Comparison of ENCODE assay signal across 8 mouse cellular contexts in the genomic region with DNA sequence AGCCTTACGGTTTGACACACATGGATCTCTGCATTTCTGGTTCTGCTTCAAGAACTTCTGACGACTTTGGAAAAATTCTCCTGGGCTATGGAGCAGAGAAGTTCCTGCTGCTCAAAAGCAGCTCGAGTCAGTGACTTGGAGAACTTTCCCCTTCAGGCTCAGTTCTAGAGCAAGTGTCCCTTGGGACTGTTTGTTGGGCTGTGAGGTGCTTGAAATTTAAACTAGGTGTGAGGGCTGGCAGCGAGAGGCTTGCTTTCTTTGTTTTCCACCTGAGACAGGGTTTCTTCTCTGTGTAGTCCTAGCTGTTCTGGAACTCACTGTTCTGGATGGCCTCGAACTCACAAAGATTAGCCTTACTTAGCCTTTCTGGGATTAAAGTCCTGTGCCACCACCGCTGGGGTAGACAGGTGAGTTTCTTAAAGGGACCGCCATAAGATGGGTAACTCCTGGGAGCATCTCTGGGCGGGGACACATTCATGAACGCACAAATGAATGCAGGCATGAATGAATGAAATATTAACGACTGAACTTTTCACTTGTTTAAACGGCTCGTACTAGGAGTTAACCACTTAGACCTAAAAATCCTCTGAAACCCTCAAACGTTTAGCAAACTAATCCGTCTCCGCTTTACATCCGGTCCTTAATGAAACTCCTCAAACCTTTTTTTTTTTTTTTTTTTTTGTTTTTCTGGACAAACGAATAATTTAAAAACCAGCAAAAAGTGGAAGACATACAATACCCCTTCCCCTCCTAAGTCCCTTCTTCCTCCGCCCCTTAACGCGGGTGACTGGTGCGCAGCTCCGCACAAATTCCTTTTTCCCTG. TPM values are rescaled to one million over a fixed set of nuclear protein-coding genes. Genes with fewer than 3 reads are reported as not detected.
DNase-seq lines count a peak whose midpoint lies in the region; ATAC-seq and TF ChIP-seq lines count a peak whose summit lies in the region.

No protein-coding gene starts in this region.

- H3K4me2 ChIP-seq in embryonic facial prominence, embryonic 11.5 days (ENCODE audit: low read depth, low read length) = peak overlapping the region; percentile 72
- peak overlapping the region; percentile 87 for H3K4me2 ChIP-seq in intestine, postnatal 0 days (replicated peaks; ENCODE audit: low read depth)
- peak overlapping the region; percentile 74 for H3K4me2 ChIP-seq in neural tube, embryonic 13.5 days

- no peaks in the 10 kb centered on the region for H3K36me3 ChIP-seq in embryonic facial prominence, embryonic 11.5 days (replicated peaks; ENCODE audit: control insufficient read depth, insufficient read depth, low read depth, low read length)
- H3K36me3 ChIP-seq in intestine, postnatal 0 days (ENCODE audit: control insufficient read depth, insufficient read depth) = no peaks in the 10 kb centered on the region
- H3K36me3 ChIP-seq in neural tube, embryonic 13.5 days = peaks cover 11% of the 10 kb centered on the region

- 16% methylated on average over 22 of the region's 22 CpGs for WGBS in lung, adult 2 months
- WGBS in embryonic facial prominence, embryonic 11.5 days = 13% methylated on average over 22 of the region's 22 CpGs
- 12% methylated on average over 22 of the region's 22 CpGs for WGBS in intestine, postnatal 0 days
- 13% methylated on average over 22 of the region's 22 CpGs for WGBS in neural tube, embryonic 13.5 days

- TF ChIP-seq POLR2A in lung, adult 2 months (IDR thresholded peaks at IDR 0.05; ENCODE audit: borderline replicate concordance, extremely low read depth, low read depth, low read length) = no peak

- DNase-seq in lung, adult 2 months = no peak
- no peak for DNase-seq in lung, postnatal 36 days
- DNase-seq in embryonic facial prominence, embryonic 11.5 days (ENCODE audit: low spot score) = peak; percentile 5
- DNase-seq in cerebellum, postnatal 36 days = no peak
- DNase-seq in adrenal gland, postnatal 36 days = no peak
- no peak for DNase-seq in layer of hippocampus, postnatal 36 days

- no peak for ATAC-seq in embryonic facial prominence, embryonic 11.5 days (replicated peaks; ENCODE audit: insufficient number of reproducible peaks, low FRiP score, low TSS enrichment, low read depth)
- peak; percentile 44; the same call in 1 of the 2 replicates for ATAC-seq in intestine, postnatal 0 days
- no peak for ATAC-seq in neural tube, embryonic 13.5 days (ENCODE audit: low read depth)

- no peaks in the 10 kb centered on the region for H3K27me3 ChIP-seq in embryonic facial prominence, embryonic 11.5 days (ENCODE audit: control insufficient read depth, insufficient read depth, low read length)
- H3K27me3 ChIP-seq in intestine, postnatal 0 days (replicated peaks; ENCODE audit: control insufficient read depth, insufficient read depth, low read length) = no peaks in the 10 kb centered on the region
- 0 out of 2 replicates have a peak, but pooled peaks cover 14% of the 10 kb centered on the region for H3K27me3 ChIP-seq in neural tube, embryonic 13.5 days

- H3K9me3 ChIP-seq in embryonic facial prominence, embryonic 11.5 days (replicated peaks; ENCODE audit: control insufficient read depth, low read length) = no peaks in the 10 kb centered on the region
- H3K9me3 ChIP-seq in intestine, postnatal 0 days (ENCODE audit: control insufficient read depth) = no peaks in the 10 kb centered on the region
- no peaks in the 10 kb centered on the region for H3K9me3 ChIP-seq in neural tube, embryonic 13.5 days

- H3K4me3 ChIP-seq in lung, adult 2 months (replicated peaks; ENCODE audit: extremely low read depth, low read depth, low read length) = peak overlapping the region; percentile 82
- H3K4me3 ChIP-seq in embryonic facial prominence, embryonic 11.5 days (ENCODE audit: low read depth, low read length) = peak overlapping the region; percentile 96
- peak overlapping the region; percentile 94 for H3K4me3 ChIP-seq in intestine, postnatal 0 days (ENCODE audit: low read depth, low read length)
- peak overlapping the region; percentile 87 for H3K4me3 ChIP-seq in neural tube, embryonic 13.5 days

- TF ChIP-seq CTCF in lung, adult 2 months (IDR thresholded peaks at IDR 0.05; ENCODE audit: insufficient read depth, low read length) = no peak
- TF ChIP-seq CTCF in intestine, postnatal 0 days (IDR thresholded peaks at IDR 0.05; ENCODE audit: low read depth) = no peak

- H3K27ac ChIP-seq in embryonic facial prominence, embryonic 11.5 days (replicated peaks; ENCODE audit: low read depth, low read length) = peak overlapping the region; percentile 90
- H3K27ac ChIP-seq in intestine, postnatal 0 days (ENCODE audit: low read depth, low read length) = 0 out of 2 replicates have a peak overlapping the region, but pooled peaks have one; percentile 97
- peak overlapping the region; percentile 92 for H3K27ac ChIP-seq in neural tube, embryonic 13.5 days (replicated peaks)

- H3K4me1 ChIP-seq in lung, adult 2 months (ENCODE audit: control insufficient read depth, insufficient read depth, low read length) = no peaks in the 10 kb centered on the region
- no peaks in the 10 kb centered on the region for H3K4me1 ChIP-seq in embryonic facial prominence, embryonic 11.5 days (ENCODE audit: control insufficient read depth, insufficient read depth, low read length)
- 0 out of 2 replicates have a peak, but pooled peaks cover 4% of the 10 kb centered on the region for H3K4me1 ChIP-seq in intestine, postnatal 0 days (replicated peaks; ENCODE audit: control insufficient read depth, insufficient read depth, low read length)
- H3K4me1 ChIP-seq in neural tube, embryonic 13.5 days (replicated peaks) = peaks cover 27% of the 10 kb centered on the region

- peak overlapping the region; percentile 90 for H3K9ac ChIP-seq in embryonic facial prominence, embryonic 11.5 days (replicated peaks; ENCODE audit: low read length)
- peak overlapping the region; percentile 95; the same call in 1 of the 2 replicates for H3K9ac ChIP-seq in intestine, postnatal 0 days (ENCODE audit: low read depth, low read length)
- H3K9ac ChIP-seq in neural tube, embryonic 13.5 days = peak overlapping the region; percentile 83

RNA-seq across cellular contexts. Expression of a gene that starts 0.5 kb away (rescaled TPM):
- 14.0 and 22.0 TPM in 2 replicates for polyA plus RNA-seq in lung, adult 2 months (2012; rRNA removed)
- polyA plus RNA-seq in embryonic facial prominence, embryonic 11.5 days (2014; fragmentation: Nextera tagmentation; extraction: Ambion mirVana) = 29.0 and 31.1 TPM in 2 replicates
- 10.5 and 11.2 TPM in 2 replicates for polyA plus RNA-seq in intestine, postnatal 0 days (2015; fragmentation: Nextera tagmentation; extraction: Ambion mirVana)
- polyA plus RNA-seq in neural tube, embryonic 13.5 days (2015; fragmentation: Nextera tagmentation; extraction: Ambion mirVana) = 13.3 and 13.7 TPM in 2 replicates
- 100 to 1,000 TPM in 1 of 2 experiments, 10 to 100 TPM in 1; 88.5 to 105 TPM for total RNA-seq in adrenal gland, postnatal 36 days (2021)
- 10 to 100 TPM; 84.0 to 86.3 TPM for total RNA-seq in layer of hippocampus, postnatal 36 days (2021)
